Mouse (Mus musculus): ENCODE measurements around the gene Npm3. TPM values are rescaled to one million over a fixed set of nuclear protein-coding genes. Genes with fewer than 3 reads are reported as not detected.
A peak's percentile ranks its signal among the peaks of the same experiment; 100 is the strongest.

Npm3 gene
- polyA plus RNA-seq, 1 experiment, result 175 TPM

DNA sequence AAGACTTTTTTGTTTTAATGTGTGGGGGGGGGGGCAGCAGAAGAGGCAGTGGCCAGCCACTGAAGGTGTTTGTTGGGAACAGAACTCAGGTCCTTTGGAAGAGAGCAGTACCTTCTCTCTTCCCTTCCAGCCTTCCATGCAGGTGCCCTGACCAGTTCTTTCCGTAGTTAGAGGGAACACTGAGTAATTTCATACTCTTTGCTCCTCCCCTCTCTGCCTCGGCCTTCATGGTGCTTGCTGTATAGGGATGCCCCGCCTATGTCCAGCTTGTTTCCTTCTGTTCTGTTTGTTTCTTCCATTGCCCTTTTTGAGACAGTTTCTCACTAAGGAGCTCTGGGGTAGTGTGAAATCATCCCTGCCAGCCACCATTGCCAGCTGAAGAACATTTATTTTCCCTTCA lies 36.1 kb upstream of the Npm3 start:
- H3K79me3 ChIP-seq (ENCODE audit: low read depth), result peaks cover 25% of the 10 kb centered on the region
- H3K79me2 ChIP-seq (ENCODE audit: control insufficient read depth, insufficient read depth), result peaks cover 27% of the 10 kb centered on the region
- H3ac ChIP-seq (ENCODE audit: control insufficient read depth, insufficient read length, low read depth), result no peak overlapping the region
- TF ChIP-seq MAX (IDR thresholded peaks at IDR 0.05), result no peak
- TF ChIP-seq MYOG (IDR thresholded peaks at IDR 0.05; ENCODE audit: control insufficient read depth, extremely low read depth, insufficient read length), result no peak
- no peak for TF ChIP-seq MYOD1 (IDR thresholded peaks at IDR 0.05; ENCODE audit: control insufficient read depth, insufficient read length, low read depth)
- no peak overlapping the region for H3K4me3 ChIP-seq (ENCODE audit: insufficient read depth, poor library complexity, severe bottlenecking)
- H3K36me3 ChIP-seq (ENCODE audit: control insufficient read depth, insufficient read depth), result peaks cover 1% of the 10 kb centered on the region
- no peaks in the 10 kb centered on the region for H3K27me3 ChIP-seq (ENCODE audit: control insufficient read depth, insufficient read depth, insufficient read length)

GRCm38 (mm10) chr19:45783933-45784576 lies 34.7 kb upstream of the Npm3 start:
- Histone ChIP-seq H3K27me3 (ENCODE audit: control insufficient read depth, insufficient read depth, insufficient read length) (no peaks in the 10 kb centered on the region), H3K4me3 (ENCODE audit: insufficient read depth, poor library complexity, severe bottlenecking) (no peak overlapping the region), H3K36me3 (ENCODE audit: control insufficient read depth, insufficient read depth) (peaks cover 16% of the 10 kb centered on the region), H3K79me2 (ENCODE audit: control insufficient read depth, insufficient read depth) (peaks cover 42% of the 10 kb centered on the region), H3ac (ENCODE audit: control insufficient read depth, insufficient read length, low read depth) (peak overlapping the region; percentile 55), H3K79me3 (ENCODE audit: low read depth) (peaks cover 39% of the 10 kb centered on the region)
- TF ChIP-seq USF1 (IDR thresholded peaks at IDR 0.05; ENCODE audit: low read depth) (no peak), MYOG (IDR thresholded peaks at IDR 0.05; ENCODE audit: control insufficient read depth, extremely low read depth, insufficient read length) (no peak)

GRCm38 (mm10) chr19:45783181-45783932 lies 34.0 kb upstream of the Npm3 start, which contains the start of gene Mgea5:
Mgea5 (minus strand) TSS chr19:45783837.
- H3K36me3 ChIP-seq (ENCODE audit: control insufficient read depth, insufficient read depth), result peaks cover 23% of the 10 kb centered on the region
- H3K4me3 ChIP-seq (ENCODE audit: insufficient read depth, poor library complexity, severe bottlenecking), result peak within 1 kb of the TSS; percentile 87
- peak within 1 kb of the TSS; percentile 89 for H3ac ChIP-seq (ENCODE audit: control insufficient read depth, insufficient read length, low read depth)
- peaks cover 44% of the 10 kb centered on the region for H3K79me3 ChIP-seq (ENCODE audit: low read depth)
- TF ChIP-seq CEBPB (IDR thresholded peaks at IDR 0.05; ENCODE audit: low read depth), result no peak
- peak; percentile 23 for TF ChIP-seq MAX (IDR thresholded peaks at IDR 0.05)
- no peaks in the 10 kb centered on the region for H3K27me3 ChIP-seq (ENCODE audit: control insufficient read depth, insufficient read depth, insufficient read length)
- H3K79me2 ChIP-seq (ENCODE audit: control insufficient read depth, insufficient read depth), result peaks cover 49% of the 10 kb centered on the region

DNA sequence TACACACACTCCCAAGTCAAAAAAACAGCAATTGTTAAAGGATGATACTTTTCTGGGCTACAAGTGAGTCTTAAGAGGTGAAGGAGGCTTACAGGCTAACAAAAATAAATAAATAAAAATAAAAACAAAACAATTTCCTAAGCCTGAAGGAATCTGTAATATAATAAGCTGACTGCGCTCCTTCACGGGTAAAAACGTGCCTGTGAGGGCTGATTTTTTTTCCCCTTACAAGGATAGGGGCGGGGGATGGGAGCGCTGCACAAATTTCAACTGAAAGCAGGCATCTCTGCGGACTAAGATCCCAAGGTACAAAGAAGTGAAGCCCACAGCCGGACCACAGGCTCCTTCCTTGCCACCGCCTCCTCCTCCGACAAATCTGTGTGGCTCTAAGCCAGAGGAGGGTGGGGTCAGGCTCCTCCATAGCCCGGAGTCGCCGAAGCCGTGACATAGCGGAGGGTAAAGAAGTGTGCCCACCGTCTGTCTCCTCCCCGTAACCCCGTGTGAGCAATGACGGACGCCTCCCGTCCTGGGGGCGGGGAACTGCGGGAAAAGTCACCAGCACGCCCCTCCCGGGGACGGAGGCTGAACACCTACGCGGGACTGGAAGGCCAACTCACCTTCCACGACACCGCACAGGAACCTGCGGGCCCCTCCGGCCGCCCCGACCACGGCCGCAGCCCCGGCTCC lies 33.1 kb upstream of the Npm3 start:
- peak overlapping the region; percentile 89 for H3ac ChIP-seq (ENCODE audit: control insufficient read depth, insufficient read length, low read depth)
- peak overlapping the region; percentile 87 for H3K4me3 ChIP-seq (ENCODE audit: insufficient read depth, poor library complexity, severe bottlenecking)
- TF ChIP-seq MYOD1 (IDR thresholded peaks at IDR 0.05; ENCODE audit: control insufficient read depth, insufficient read length, low read depth) (no peak), CEBPB (IDR thresholded peaks at IDR 0.05; ENCODE audit: low read depth) (no peak), FOSL1 (IDR thresholded peaks at IDR 0.05; ENCODE audit: insufficient read depth, low read length, poor library complexity, severe bottlenecking) (no peak), MYOG (IDR thresholded peaks at IDR 0.05; ENCODE audit: control insufficient read depth, extremely low read depth, insufficient read length) (no peak), USF1 (IDR thresholded peaks at IDR 0.05; ENCODE audit: low read depth) (no peak), MAX (IDR thresholded peaks at IDR 0.05) (no peak), CTCF (IDR thresholded peaks at IDR 0.05; ENCODE audit: control insufficient read depth, insufficient read depth, insufficient read length) (no peak)
- no peaks in the 10 kb centered on the region for H3K27me3 ChIP-seq (ENCODE audit: control insufficient read depth, insufficient read depth, insufficient read length)
- peaks cover 53% of the 10 kb centered on the region for H3K79me3 ChIP-seq (ENCODE audit: low read depth)
- H3K79me2 ChIP-seq (ENCODE audit: control insufficient read depth, insufficient read depth), result peaks cover 58% of the 10 kb centered on the region
- peaks cover 31% of the 10 kb centered on the region for H3K36me3 ChIP-seq (ENCODE audit: control insufficient read depth, insufficient read depth)

- H3ac ChIP-seq (ENCODE audit: control insufficient read depth, insufficient read length, low read depth), result no peak overlapping the region
- peaks cover 54% of the 10 kb centered on the region for H3K79me3 ChIP-seq (ENCODE audit: low read depth)
- TF ChIP-seq MYOG (IDR thresholded peaks at IDR 0.05; ENCODE audit: control insufficient read depth, extremely low read depth, insufficient read length), result no peak
- no peak for TF ChIP-seq FOSL1 (IDR thresholded peaks at IDR 0.05; ENCODE audit: insufficient read depth, low read length, poor library complexity, severe bottlenecking)
- no peak for TF ChIP-seq MYOD1 (IDR thresholded peaks at IDR 0.05; ENCODE audit: control insufficient read depth, insufficient read length, low read depth)
- no peak for TF ChIP-seq CEBPB (IDR thresholded peaks at IDR 0.05; ENCODE audit: low read depth)
- no peak for TF ChIP-seq USF1 (IDR thresholded peaks at IDR 0.05; ENCODE audit: low read depth)
- TF ChIP-seq MAX (IDR thresholded peaks at IDR 0.05), result no peak
- peaks cover 39% of the 10 kb centered on the region for H3K36me3 ChIP-seq (ENCODE audit: control insufficient read depth, insufficient read depth)
- H3K27me3 ChIP-seq (ENCODE audit: control insufficient read depth, insufficient read depth, insufficient read length), result no peaks in the 10 kb centered on the region
- peaks cover 65% of the 10 kb centered on the region for H3K79me2 ChIP-seq (ENCODE audit: control insufficient read depth, insufficient read depth)
- peak overlapping the region; percentile 87 for H3K4me3 ChIP-seq (ENCODE audit: insufficient read depth, poor library complexity, severe bottlenecking)
Observed at GRCm38 (mm10) chr19:45781676-45782075, 32.3 kb upstream of the Npm3 start.

Measured in C2C12 (cell line).